Mouse (Mus musculus) MEL (cell line): ENCODE results near the gene Sorbs1.

ENCODE experiments used
- CHD2 ChIP-seq: IDR thresholded peaks from 2 replicates; pipeline ENCODE4 v1.6.1; 2011; ENCODE audit warnings: low read length, improper control_type of control experiment
- CTCF ChIP-seq, 3 experiments: IDR thresholded peaks in 2 of 3; conservative IDR thresholded peaks in 1 of 3; 2 replicates each; pipeline ENCODE4 v1.5.1; 2011 to 2012; ENCODE audit warnings: low read length in 3 of 3, low read depth in 2 of 3, mild to moderate bottlenecking in 2 of 3, improper control_type of control experiment in 1 of 3, inconsistent platforms in 1 of 3, mixed read lengths in 1 of 3, moderate library complexity in 1 of 3; ENCODE audit not compliant: control insufficient read depth in 1 of 3, insufficient read depth in 1 of 3, poor library complexity in 1 of 3, severe bottlenecking in 1 of 3
- E2F4 ChIP-seq: IDR thresholded peaks from 2 replicates; pipeline ENCODE4 v1.6.1; 2011; ENCODE audit warnings: low read depth, low read length, improper control_type of control experiment, borderline replicate concordance
- ETS1 ChIP-seq: IDR thresholded peaks from 2 replicates; pipeline ENCODE4 v1.6.1; 2012; ENCODE audit warnings: low read depth, mild to moderate bottlenecking, inconsistent platforms, low read length, improper control_type of control experiment, moderate library complexity
- KAT2A ChIP-seq: conservative IDR thresholded peaks from 2 replicates; pipeline ENCODE4 v1.6.1; 2012; ENCODE audit warnings: low read depth, low read length, improper control_type of control experiment, inconsistent platforms
- MAX ChIP-seq: IDR thresholded peaks from 2 replicates; pipeline ENCODE4 v1.6.1; 2011; ENCODE audit warnings: low read length, improper control_type of control experiment
- NRF1 ChIP-seq: IDR thresholded peaks from 2 replicates; pipeline ENCODE4 v1.6.1; 2014; ENCODE audit warnings: low read depth, mild to moderate bottlenecking, inconsistent platforms, low read length, improper control_type of control experiment, moderate library complexity; ENCODE audit not compliant: poor library complexity, insufficient read depth, severe bottlenecking
- POLR2A ChIP-seq, 2 experiments: IDR thresholded peaks; 2 replicates each; pipeline ENCODE4 v1.6.1; 2011 to 2012; ENCODE audit warnings: low read length in 2 of 2, mild to moderate bottlenecking in 2 of 2, control low read depth in 1 of 2, improper control_type of control experiment in 1 of 2, low read depth in 1 of 2, moderate library complexity in 1 of 2; ENCODE audit not compliant: control insufficient read depth in 1 of 2, insufficient read depth in 1 of 2, poor library complexity in 1 of 2
- TAL1 ChIP-seq: IDR thresholded peaks from 2 replicates; pipeline ENCODE4 v1.6.1; 2012; ENCODE audit warnings: mild to moderate bottlenecking, inconsistent platforms, low read length, moderate library complexity, mixed read lengths
- TCF12 ChIP-seq: IDR thresholded peaks from 2 replicates; pipeline ENCODE4 v1.6.1; 2014; ENCODE audit warnings: low read depth, mild to moderate bottlenecking, inconsistent platforms, low read length, improper control_type of control experiment, moderate library complexity
- ZMIZ1 ChIP-seq: IDR thresholded peaks from 2 replicates; pipeline ENCODE4 v1.6.1; 2012; ENCODE audit warnings: low read depth, mild to moderate bottlenecking, inconsistent platforms, low read length, improper control_type of control experiment, moderate library complexity
- ZNF384 ChIP-seq: IDR thresholded peaks from 2 replicates; pipeline ENCODE4 v1.6.1; 2012; ENCODE audit warnings: low read depth, mild to moderate bottlenecking, inconsistent platforms, low read length, improper control_type of control experiment

DNA sequence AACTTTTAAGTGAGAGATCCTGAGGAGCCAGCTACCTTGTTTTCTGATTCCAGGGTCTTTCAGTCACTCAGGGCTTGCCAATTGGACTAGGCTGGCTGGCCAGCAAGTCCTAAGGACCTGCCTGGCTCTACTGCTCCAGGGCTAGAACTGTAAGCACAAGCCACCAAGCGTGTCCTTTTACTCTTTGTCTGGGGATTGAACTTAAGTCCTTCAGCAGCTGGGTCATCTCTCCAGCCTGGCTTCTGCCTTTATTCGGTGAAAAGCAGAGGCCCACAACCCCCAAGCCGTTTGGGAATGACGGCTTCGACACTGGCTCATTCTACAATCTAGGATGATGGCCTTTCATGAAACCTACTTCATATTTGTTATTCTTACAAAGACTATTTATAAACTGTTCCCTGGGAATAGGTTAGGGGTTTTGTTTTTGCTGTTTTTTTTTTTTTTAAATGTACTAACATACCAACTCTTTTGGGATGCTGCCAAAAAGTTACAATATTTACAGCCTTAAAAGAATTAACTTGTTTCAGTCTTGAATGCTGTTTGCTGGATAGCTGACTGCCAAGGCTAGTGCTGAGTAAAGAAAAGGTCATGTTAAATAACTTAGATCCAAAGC, 167.2 kb downstream of the Sorbs1 start:
- no peak for TF ChIP-seq CTCF (IDR thresholded peaks at IDR 0.05 in 2 of 3, conservative IDR thresholded peaks at IDR 0.05 in 1 of 3; ENCODE audit: control insufficient read depth in 1 of 3, insufficient read depth in 1 of 3, low read depth in 2 of 3, low read length in 3 of 3, poor library complexity in 1 of 3, severe bottlenecking in 1 of 3)
- no peak for TF ChIP-seq TCF12
- TF ChIP-seq POLR2A (IDR thresholded peaks at IDR 0.05; ENCODE audit: control insufficient read depth in 1 of 2, insufficient read depth in 1 of 2, low read depth in 1 of 2, low read length in 2 of 2, poor library complexity in 1 of 2): no peak
- TF ChIP-seq MAX: no peak
- TF ChIP-seq CHD2: no peak
- TF ChIP-seq TAL1: no peak
- TF ChIP-seq KAT2A: no peak
- no peak for TF ChIP-seq E2F4
- TF ChIP-seq ZMIZ1: no peak
- no peak for TF ChIP-seq ETS1
- TF ChIP-seq ZNF384: no peak
- TF ChIP-seq NRF1: no peak
